In genomic region chrX:37190755-37191104, GRCm38 (mm10) we compare ENCODE assay signal across 1 mouse cellular context.
TF ChIP-seq lines count a peak whose summit lies in the region.

No protein-coding gene starts in this region.

TF ChIP-seq in MEL, 35 proteins besides CTCF, POLR2A, EP300 and RAD21 (continued from another document):
- TF ChIP-seq ELF1 (IDR thresholded peaks at IDR 0.05; ENCODE audit: low read depth, low read length) (no peak), MEF2A (IDR thresholded peaks at IDR 0.05; ENCODE audit: extremely low read depth, insufficient replicate concordance, low read depth, low read length, poor library complexity, severe bottlenecking) (no peak), POLR2AphosphoS2 (IDR thresholded peaks at IDR 0.05; ENCODE audit: low read length) (no peak), USF1 (IDR thresholded peaks at IDR 0.05; ENCODE audit: low read depth, low read length) (no peak), MAX (IDR thresholded peaks at IDR 0.05; ENCODE audit: low read length) (no peak), NRF1 (IDR thresholded peaks at IDR 0.05; ENCODE audit: insufficient read depth, low read depth, low read length, poor library complexity, severe bottlenecking) (no peak), TCF12 (IDR thresholded peaks at IDR 0.05; ENCODE audit: low read depth, low read length) (no peak), POLR2AphosphoS5 (IDR thresholded peaks at IDR 0.05; ENCODE audit: borderline replicate concordance, low read depth, low read length) (no peak)
